Mouse (Mus musculus): ENCODE data around the gene Trpt1.

- no peak for TF ChIP-seq CTCF (IDR thresholded peaks at IDR 0.05; ENCODE audit: low read depth)
- no peak for TF ChIP-seq EP300 (IDR thresholded peaks at IDR 0.05; ENCODE audit: low read depth)
These were observed 48.8 kb downstream of the Trpt1 start for GRCm38 (mm10) chr19:7044706-7045105.

All from heart, postnatal 0 days (tissue).